Mouse (Mus musculus) central nervous system, embryonic 14 days (tissue): ENCODE results near the gene Olfr1156. TPM values are rescaled to one million over a fixed set of nuclear protein-coding genes. Genes with fewer than 3 reads are reported as not detected.

Experiments used
- polyA plus RNA-seq: library from polyadenylated mRNA; depleted of rRNA; stranded (reverse); fragments of >200 nt; gene quantifications from 2 replicates; pipeline ENCODE4 v1.2.3, GENCODE M21; 2012; rRNA removed

Gene Olfr1156
- polyA plus RNA-seq, result not detected in 2 replicates

DNA sequence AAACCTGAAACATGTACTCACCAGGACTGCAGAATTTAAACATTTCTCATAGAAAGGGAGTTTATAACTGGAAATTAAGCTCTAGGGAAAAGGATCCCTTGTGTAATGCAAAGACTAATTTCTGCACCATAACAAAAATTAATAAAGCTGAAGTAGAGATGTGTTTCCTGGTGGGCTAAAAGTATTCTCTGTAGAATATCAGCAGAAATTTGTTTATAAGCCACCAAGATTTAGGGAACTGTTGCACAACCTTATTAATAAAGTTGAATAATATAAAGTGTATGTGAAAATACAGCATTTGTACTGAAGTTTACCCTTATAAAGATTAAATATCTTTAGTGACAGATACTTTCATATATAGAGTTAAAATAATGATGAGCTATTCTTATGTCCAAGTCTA is at the start of gene Olfr1156:
Gene Olfr1156, minus strand, starts transcription at position 101 of the 400 bp plus-strand sequence.

DNA sequence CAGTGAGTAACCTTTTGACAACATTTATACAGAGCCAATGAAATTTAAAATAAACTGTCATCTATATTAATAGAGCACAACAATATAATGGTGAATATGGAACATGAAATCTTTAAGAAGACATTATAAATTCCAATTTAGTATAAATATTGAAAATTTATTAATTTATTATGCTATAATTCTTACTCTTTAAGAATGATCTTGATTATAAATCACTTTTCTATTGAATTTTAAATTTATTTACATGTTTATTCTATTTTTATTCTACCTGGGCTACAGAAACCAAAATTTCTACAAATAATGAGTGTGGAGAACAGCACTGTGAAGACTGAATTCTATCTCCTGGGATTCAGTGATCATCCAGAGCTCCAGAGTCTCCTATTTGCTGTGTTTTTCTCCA is 36.9 kb upstream of the Olfr1156 start, which contains the start of gene Olfr1158:
Gene Olfr1158, plus strand, starts transcription at position 301 of the 400 bp plus-strand sequence.

DNA sequence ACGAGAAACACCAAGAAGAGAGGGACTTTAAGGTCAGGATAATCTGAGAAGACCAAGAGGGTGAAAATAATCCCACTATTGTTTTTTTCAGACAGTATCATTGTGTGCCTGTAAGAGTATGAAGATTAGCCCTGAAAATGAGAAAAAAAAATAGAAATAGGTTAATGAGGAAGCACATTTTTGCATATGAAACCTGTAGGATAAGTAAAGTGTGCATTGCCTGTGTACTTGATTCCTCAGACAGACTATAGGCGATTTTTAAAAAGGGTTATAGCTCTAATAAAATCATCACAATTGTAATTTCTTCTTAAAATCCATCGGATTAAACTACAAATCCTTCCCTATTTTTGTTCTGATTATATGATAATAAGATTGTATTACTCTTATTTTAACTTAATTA is 21.7 kb upstream of the Olfr1156 start, which contains the start of gene Olfr74:
Gene Olfr74, minus strand, starts transcription at position 101 of the 400 bp plus-strand sequence.

DNA sequence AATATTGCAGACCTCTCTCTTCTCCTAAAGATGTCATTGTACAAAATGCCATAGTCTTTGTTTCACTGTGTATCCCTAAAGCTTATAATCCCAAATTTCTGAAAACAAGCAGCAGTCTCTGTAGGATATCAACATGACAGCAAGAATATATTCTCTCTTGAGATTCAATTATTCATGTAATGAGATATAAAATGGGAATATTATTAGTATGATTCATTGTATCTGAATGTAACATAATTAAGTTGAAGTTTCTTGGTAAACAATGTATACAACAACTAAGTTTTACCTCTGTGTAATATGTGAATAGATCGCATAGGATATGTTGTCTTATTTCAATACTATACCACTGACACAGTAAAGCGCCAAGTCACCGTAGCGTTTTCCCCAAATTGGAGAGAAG is 15.3 kb upstream of the Olfr1156 start, which contains the start of gene Olfr1157:
Gene Olfr1157, minus strand, starts transcription at position 101 of the 400 bp plus-strand sequence.

DNA sequence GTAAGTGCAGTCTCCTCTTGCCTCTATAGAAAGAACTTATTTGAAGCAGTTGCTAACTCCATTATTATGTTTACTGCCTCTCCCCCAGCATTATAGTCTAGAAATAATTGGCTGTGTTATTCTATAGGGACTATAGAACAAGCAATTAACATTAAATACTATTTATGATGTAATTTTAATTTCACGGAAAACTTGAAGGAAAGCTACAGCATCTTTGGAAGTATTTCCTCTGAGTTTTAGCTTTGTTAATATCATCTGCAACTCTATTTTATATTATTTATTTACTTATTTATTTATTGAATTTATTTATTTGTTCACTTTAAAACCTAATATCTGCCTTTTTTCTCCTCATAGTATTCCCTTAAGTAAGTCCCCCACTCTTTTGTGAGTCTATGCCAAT is 7.9 kb downstream of the Olfr1156 start, which contains the start of gene Olfr1155:
Gene Olfr1155, minus strand, starts transcription at position 101 of the 400 bp plus-strand sequence.

DNA sequence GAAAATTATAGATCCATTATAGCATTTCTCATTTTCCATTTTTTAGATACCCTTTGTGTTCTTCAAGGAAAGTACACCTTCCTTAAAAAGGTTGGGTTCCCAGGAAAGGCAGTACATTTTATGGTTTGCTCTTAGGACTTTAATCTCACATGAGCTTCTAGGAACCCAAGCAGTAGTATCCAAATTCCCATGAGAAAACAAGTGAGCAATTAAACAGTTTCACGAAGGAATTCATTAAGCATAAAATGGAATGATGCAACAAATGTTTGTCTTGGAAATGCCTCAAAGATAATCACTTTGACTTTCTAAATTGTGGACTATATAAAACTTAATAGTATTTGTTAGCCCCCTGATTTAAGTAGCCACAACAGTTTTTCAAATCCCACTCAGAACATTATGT is 47.8 kb downstream of the Olfr1156 start, which contains the start of gene Olfr1154:
Gene Olfr1154, minus strand, starts transcription at position 101 of the 400 bp plus-strand sequence.

Other genes starting within 250 kb of the Olfr1156 start
- not detected in 2 replicates for gene Olfr1137, start 239.9 kb downstream of the Olfr1156 start, polyA plus RNA-seq
- not detected in 2 replicates for gene Olfr1138, start 213.1 kb downstream of the Olfr1156 start, polyA plus RNA-seq
- not detected in 2 replicates for gene Olfr1140, start 209.3 kb downstream of the Olfr1156 start, polyA plus RNA-seq
- gene Olfr1141, start 199.1 kb downstream of the Olfr1156 start, polyA plus RNA-seq, result not detected in 2 replicates
- not detected in 2 replicates for gene Olfr152, start 173.6 kb downstream of the Olfr1156 start, polyA plus RNA-seq
- gene Olfr1143, start 152.5 kb downstream of the Olfr1156 start, polyA plus RNA-seq, result not detected in 2 replicates
- not detected in 2 replicates for gene Olfr1145, start 143.3 kb downstream of the Olfr1156 start, polyA plus RNA-seq
- not detected in 2 replicates for gene Olfr1148, start 122.6 kb downstream of the Olfr1156 start, polyA plus RNA-seq
- not detected in 2 replicates for gene Olfr1150-ps1, start 109.1 kb downstream of the Olfr1156 start, polyA plus RNA-seq
- not detected in 2 replicates for gene Olfr1151, start 97.2 kb downstream of the Olfr1156 start, polyA plus RNA-seq
- 0.01 TPM in 2 replicates for gene Olfr1152, start 86.6 kb downstream of the Olfr1156 start, polyA plus RNA-seq
- gene Olfr1153, start 58.1 kb downstream of the Olfr1156 start, polyA plus RNA-seq, result not detected in 2 replicates
- not detected in 2 replicates for gene Olfr1154, start 47.9 kb downstream of the Olfr1156 start, polyA plus RNA-seq
- not detected in 2 replicates for gene Olfr1155, start 8.0 kb downstream of the Olfr1156 start, polyA plus RNA-seq
- not detected in 2 replicates for gene Olfr1157, start 15.2 kb upstream of the Olfr1156 start, polyA plus RNA-seq
- not detected in 2 replicates for gene Olfr74, start 21.6 kb upstream of the Olfr1156 start, polyA plus RNA-seq
- gene Olfr1158, start 37.0 kb upstream of the Olfr1156 start, polyA plus RNA-seq, result not detected in 2 replicates
- not detected in 2 replicates for gene Olfr1160, start 55.2 kb upstream of the Olfr1156 start, polyA plus RNA-seq
- gene Olfr1161, start 69.7 kb upstream of the Olfr1156 start, polyA plus RNA-seq, result not detected in 2 replicates
- gene Olfr73, start 84.6 kb upstream of the Olfr1156 start, polyA plus RNA-seq, result not detected in 2 replicates
- not detected in 2 replicates for gene Olfr1162, start 98.0 kb upstream of the Olfr1156 start, polyA plus RNA-seq
- not detected in 2 replicates for gene Olfr1163, start 118.7 kb upstream of the Olfr1156 start, polyA plus RNA-seq
- not detected in 2 replicates for gene Olfr1164, start 140.9 kb upstream of the Olfr1156 start, polyA plus RNA-seq
- gene Olfr1166, start 175.2 kb upstream of the Olfr1156 start, polyA plus RNA-seq, result not detected in 2 replicates
- gene Olfr1167, start 202.1 kb upstream of the Olfr1156 start, polyA plus RNA-seq, result not detected in 2 replicates
- gene Olfr1168, start 228.8 kb upstream of the Olfr1156 start, polyA plus RNA-seq, result not detected in 2 replicates